In genomic region chr11:93579626-93580025, GRCm38 (mm10) we compare ENCODE assay signal across 20 mouse cellular contexts.
DNase-seq lines count a peak whose midpoint lies in the region; ATAC-seq lines count a peak whose summit lies in the region.
"Had no signal": no experiment of that assay in that cellular context is flagged by ENCODE, and none has a peak within 500 bp of the region (broad histone marks: within the 10 kb centered on the region; RNA-seq: fewer than 3 reads in every experiment).

No protein-coding gene starts in this region.

- no peaks in the 10 kb centered on the region for H3K36me3 ChIP-seq in liver, embryonic 12.5 days
- H3K36me3 ChIP-seq: embryonic facial prominence, embryonic 12.5 days; forebrain, embryonic 12.5 days; heart, embryonic 10.5 days; hindbrain, embryonic 12.5 days had no signal

- H3K9me3 ChIP-seq in liver, embryonic 12.5 days (replicated peaks): no peaks in the 10 kb centered on the region
- H3K9me3 ChIP-seq: embryonic facial prominence, embryonic 12.5 days; forebrain, embryonic 12.5 days; heart, embryonic 10.5 days; hindbrain, embryonic 12.5 days had no signal

- H3K9ac ChIP-seq in liver, embryonic 12.5 days: no peak overlapping the region
- H3K9ac ChIP-seq: embryonic facial prominence, embryonic 12.5 days; forebrain, embryonic 12.5 days; hindbrain, embryonic 12.5 days had no signal

- no peak overlapping the region for H3K4me3 ChIP-seq in liver, embryonic 12.5 days
- H3K4me3 ChIP-seq: embryonic facial prominence, embryonic 12.5 days; forebrain, embryonic 12.5 days; heart, embryonic 10.5 days; hindbrain, embryonic 12.5 days had no signal

- no peak overlapping the region for H3K27ac ChIP-seq in liver, embryonic 12.5 days
- H3K27ac ChIP-seq: embryonic facial prominence, embryonic 12.5 days; forebrain, embryonic 12.5 days; heart, embryonic 10.5 days; hindbrain, embryonic 12.5 days had no signal

- WGBS in liver, embryonic 12.5 days (ENCODE audit: insufficient replicate concordance): 86% methylated on average over 1 of the region's 1 CpGs

- no peak overlapping the region for H3K4me2 ChIP-seq in liver, embryonic 12.5 days
- H3K4me2 ChIP-seq: embryonic facial prominence, embryonic 12.5 days; forebrain, embryonic 12.5 days; hindbrain, embryonic 12.5 days had no signal

- no peaks in the 10 kb centered on the region for H3K4me1 ChIP-seq in liver, embryonic 12.5 days
- H3K4me1 ChIP-seq: embryonic facial prominence, embryonic 12.5 days; forebrain, embryonic 12.5 days; heart, embryonic 10.5 days; hindbrain, embryonic 12.5 days had no signal

- no peak for ATAC-seq in erythroblast, adult 5-6 weeks (replicated peaks; ENCODE audit: low FRiP score, poor library complexity, severe bottlenecking)
- no peak for ATAC-seq in liver, embryonic 12.5 days
- ATAC-seq: forebrain, embryonic 16.5 days; hindbrain, embryonic 16.5 days; inflammation-experienced regulatory T-cells, adult 6 months; intestine, postnatal 0 days had no signal

- H3K27me3 ChIP-seq in liver, embryonic 12.5 days (replicated peaks): no peaks in the 10 kb centered on the region
- H3K27me3 ChIP-seq: embryonic facial prominence, embryonic 12.5 days; forebrain, embryonic 12.5 days; hindbrain, embryonic 12.5 days had no signal

- peak; percentile 70 for DNase-seq in brain, adult 2 months (ENCODE audit: low read depth, low spot score)
- DNase-seq in cerebellum, adult 18-20 months: peak; percentile 49 to 66
- DNase-seq in cerebellum, adult 9-11 months: peak; percentile 62
- peak; percentile 47 to 54 for DNase-seq in cerebellum, postnatal 36 days
- DNase-seq: adrenal gland, adult 2 months; adrenal gland, postnatal 25 days; gastrocnemius, postnatal 10 days; heart, adult 18-20 months; heart, postnatal 10 days; heart, postnatal 4 days had no signal
